Mouse (Mus musculus) cerebellum, adult 8-10 months (tissue): ENCODE data around the gene Lgi4.

Experiments used
- DNase-seq: peaks from one replicate; pipeline ENCODE4 v3.0.0; 2022

Lgi4 gene

DNA sequence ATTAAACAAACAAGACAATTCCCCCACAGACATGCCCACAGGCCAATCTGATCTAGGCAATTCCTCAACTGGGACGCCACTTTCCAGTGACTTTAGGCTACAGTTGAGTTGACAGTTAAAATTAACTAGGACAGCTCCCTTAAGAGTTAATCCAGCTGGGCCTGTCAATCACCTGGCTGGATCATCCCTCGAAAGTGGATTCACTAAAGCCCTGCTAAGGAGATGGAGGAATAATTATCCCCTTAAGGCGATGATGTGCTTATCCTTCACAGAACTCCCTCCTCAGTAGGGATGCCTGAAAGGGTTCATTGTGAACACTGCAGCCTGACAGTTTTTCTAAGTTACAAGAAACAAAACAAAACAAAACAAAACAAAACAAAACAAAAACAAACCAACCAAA, 21.5 kb downstream of the Lgi4 start:
- DNase-seq, result no peak

DNA sequence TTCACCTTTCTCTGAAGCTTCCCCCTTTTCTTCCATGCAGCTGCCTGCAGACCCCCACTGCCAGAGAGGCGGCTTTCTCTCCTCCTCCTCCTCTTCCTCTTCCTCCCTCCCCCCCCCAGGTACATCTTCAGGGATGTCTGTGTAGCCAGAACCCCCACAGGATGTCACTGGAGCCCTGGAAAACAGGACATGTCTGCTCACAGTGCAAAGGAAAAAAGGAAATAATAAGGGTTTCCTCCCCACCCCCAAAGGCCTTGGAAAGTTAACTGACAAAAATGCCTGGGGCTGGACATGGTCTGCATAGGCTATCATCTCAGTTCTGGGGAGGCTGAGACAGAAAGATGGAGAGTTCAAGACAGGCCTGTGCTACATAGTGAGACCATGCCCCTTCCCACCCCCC, 22.0 kb downstream of the Lgi4 start:
- no peak for DNase-seq

DNA sequence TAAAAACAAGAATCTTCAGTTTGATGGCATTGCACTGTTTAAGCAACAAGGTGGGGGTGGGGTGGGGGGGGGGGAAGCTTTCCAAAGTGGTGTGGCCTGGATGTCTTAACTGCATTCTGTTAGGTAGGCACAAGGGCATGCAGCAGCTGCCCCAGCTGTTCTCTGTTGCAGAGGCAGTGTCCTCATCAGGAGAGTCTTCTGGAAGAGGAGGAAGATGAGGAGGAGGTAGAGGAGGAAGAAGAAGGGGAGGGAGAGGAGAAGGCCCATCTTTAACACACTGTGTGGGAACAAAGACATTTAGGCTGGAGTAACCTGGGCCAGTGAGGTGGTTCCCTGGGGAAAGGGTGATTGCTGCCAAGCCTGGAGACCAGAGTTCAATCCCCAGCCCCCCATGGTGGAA, 23.0 kb downstream of the Lgi4 start:
- DNase-seq, result no peak

DNA sequence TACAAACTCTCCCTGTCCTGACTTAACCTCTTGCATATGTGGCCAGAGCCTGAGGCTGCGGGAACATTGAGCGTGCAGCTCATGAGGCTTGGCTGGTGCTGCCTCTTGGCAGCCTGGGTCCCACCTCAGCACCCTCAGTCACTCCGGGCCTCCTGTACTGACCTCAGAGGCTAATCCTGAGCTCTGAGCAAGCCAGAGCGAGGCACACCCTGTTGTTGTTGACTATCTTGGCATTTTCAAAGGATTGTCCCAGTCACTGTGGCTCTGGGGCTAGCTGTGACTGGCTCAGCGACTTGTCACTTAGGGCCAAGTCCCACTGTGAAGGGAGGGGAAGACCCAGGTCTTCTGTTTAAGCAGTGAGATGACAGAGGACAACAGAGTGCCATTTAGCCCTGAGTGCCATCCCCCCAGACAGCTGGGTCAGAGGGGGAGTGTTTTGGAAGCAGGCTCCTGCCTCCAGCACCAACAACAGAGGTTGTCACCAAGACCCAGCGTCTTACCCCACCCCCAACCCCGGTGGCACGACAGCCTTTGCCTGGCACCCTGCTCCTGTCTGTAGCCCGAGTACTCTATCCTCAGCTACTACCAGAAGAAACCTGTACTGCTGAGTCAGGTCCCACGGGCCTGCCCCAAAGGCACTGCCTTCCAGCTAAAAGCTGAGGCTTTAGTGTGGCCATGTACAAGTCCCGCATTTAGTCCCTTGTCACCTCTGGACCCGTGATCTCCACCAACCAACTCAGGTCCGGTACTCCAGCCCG, 23.9 kb downstream of the Lgi4 start:
- DNase-seq, result peak; percentile 47

DNA sequence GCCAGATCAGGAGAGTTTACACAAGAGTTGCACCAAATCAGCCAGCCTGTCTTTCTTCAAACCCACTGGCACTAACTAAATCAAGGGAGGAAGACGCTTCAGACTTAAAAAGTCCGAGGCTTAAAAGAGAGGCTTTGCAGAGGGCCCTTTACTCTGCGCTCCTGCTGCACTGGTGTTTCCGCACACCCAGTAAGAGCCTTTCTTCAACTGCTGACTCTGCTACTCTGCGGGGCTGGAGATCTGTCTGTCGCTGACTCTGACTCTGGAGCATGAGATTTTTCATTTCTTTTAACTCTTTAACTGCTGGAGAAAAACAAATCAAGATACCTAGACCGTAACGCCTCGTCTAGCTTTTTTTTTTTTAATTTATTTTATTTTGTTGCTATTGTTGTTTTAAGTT, 25.0 kb downstream of the Lgi4 start:
- no peak for DNase-seq

DNA sequence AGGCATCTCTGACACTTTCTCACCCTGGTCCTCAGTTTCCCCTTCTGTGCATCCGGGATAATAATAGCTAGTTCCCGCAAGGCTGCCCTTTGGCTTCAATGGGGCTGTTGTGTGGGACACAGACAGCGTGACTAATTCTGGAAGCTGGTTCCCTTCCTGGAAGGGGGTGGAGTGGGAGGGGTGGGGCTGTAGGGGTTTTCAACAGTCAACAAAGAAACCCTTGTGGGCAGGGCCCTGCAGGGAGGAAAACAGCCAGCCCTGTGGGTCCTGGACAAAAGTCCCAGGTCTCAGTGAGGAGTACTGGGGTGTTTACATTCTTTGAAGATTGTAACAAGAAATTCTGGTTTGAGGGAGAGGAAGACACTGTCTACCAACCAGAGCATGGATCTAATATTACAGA, 26.0 kb downstream of the Lgi4 start:
- no peak for DNase-seq

DNA sequence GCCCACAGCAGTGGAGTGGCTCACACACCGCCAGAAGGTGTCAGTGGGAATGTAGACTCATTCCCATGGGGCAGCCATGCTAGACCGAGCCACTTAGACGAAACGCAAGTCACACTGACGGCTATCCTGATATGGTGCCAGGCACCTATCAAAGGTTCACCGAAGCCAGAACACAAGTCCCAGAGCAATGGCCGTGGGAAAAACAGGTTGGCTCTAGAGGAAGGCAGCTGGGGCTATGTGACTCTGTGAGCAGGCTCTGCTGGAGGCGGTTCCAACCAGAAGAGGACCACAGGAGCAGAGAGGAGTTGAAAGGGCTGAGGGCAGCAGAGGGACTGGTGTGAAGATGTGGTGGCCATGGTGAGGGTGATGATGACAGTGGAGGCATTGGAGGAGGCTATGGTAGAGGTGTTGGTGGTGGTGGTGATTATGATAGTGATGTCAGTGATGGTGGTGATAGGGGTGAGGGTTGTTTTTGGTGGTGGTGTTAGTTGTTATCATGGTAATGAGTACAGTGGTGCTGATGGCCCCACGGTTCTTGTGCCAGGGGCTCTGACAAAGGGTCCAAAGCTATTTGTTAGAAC, 27.1 kb downstream of the Lgi4 start:
- no peak for DNase-seq

DNA sequence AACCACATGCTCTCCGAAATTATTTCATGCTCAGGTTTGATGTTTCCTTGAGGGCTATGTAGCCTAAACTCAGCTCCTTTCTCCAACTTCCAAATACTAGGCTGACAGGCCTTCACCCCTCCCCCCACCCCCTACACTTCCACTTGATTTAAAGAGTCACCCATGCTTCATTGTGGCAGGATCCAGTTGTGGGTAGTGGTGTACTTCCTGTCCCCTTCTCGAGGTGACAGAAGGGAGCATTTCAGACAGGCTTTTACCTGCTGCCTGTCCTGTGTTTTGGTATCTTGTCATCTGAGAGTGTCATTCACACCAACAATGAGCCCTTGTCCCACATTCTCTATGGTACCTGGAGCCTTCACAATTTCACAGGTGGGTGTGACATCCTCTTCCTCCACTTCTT, 28.1 kb downstream of the Lgi4 start:
- DNase-seq, result no peak

DNA sequence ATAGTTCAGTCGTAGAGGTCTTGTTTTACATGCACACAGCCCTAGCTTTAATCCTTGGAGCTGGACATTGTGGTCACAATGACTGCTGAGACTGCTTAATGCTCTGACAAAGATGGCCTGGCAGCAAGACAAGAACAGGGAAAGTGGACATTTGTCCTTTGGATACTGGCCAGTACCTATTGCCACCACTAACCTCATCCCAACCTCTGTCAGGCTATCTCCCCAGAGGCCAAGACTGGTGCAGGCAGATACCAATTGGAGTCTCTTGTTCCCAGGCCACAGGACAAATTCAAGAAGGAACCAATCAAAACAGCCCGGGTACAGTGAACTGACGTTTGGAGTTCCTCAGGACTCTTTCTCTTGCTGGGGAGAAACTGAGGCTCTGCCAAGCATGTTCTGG, 29.1 kb downstream of the Lgi4 start:
- no peak for DNase-seq

DNA sequence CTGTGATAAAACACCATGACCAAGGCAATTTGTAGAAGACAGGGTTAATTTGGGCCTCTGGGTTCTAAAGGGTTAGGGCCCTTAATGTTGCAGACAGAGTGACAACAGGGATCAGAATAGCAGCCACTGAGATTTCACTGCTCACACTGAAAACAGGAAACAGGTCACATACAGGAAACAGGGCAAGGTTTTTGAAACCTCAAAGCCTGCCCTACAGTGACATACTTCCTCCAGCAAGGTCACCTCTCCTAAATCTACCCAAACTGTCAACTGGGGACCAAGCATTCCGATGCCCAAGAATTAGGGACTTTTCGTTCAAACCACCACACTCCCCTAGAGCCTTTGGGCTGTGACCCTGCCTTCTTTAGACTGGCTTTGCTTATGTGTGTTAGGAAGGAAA, 30.6 kb downstream of the Lgi4 start:
- no peak for DNase-seq

DNA sequence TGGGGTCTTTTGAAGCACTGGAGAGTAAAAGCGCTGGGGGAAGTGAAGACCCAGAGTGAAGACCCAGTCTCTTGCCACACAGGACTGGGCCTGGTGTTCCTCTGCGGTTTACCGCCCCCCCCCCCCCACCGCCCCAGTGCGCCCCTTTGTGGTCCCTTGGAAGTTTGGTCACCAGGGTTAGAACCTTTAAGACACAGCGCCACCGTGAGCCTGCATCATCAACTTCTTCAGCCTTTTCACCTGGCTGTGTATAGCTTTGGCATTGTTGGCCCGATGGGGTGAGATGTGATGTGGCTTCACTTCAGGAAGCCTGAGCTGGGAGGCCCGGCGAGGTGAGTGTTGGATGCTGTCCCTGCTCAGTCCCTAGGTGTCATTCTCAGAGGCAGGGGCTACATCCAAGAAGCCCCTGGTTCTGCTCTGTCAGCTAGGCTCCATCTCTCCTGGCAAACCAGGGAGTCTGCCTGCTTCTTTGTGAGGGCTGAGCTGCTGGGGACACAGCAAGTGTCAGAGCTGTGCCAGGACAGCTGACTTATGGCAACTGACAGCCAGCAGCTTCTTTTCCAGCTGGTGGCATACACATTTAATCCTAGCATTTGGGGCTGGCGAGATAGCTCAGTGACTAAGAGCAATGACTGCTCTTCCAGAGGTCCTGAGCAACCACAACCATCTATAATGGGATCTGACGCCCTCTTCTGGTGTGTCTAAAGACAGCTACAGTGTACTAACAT, 35.8 kb downstream of the Lgi4 start:
- no peak for DNase-seq

DNA sequence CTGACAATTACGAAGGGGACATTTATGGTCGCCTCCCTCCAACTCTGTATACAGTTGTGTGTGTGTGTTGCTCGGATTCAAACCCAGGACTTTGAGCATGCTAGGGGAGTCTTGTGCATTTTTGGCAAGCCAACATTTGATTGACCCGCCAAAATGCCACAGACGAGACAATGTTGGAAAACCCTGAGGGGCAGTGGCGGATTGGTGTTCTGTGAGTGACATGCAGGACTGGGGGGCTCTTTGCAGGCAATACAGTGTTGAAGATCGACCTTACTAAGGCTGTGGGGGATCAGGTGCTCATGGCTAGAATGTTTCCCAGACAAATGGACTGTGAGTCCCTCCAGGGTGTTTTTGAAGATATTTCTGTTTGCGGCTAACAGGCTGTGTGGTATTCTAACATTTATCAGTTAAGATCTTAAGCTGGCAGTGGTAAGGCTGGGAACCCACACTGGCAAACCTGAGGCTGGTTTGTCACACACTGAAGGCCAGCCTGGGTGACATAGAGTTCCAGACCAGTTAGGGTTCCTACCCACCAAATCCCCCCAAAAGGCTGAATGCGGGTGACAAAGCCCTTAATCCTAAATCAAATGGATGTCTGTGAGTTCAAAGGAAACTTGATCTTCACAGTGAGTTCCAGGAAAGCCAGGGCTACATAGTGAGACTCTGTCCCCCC, 37.9 kb downstream of the Lgi4 start:
- no peak for DNase-seq

DNA sequence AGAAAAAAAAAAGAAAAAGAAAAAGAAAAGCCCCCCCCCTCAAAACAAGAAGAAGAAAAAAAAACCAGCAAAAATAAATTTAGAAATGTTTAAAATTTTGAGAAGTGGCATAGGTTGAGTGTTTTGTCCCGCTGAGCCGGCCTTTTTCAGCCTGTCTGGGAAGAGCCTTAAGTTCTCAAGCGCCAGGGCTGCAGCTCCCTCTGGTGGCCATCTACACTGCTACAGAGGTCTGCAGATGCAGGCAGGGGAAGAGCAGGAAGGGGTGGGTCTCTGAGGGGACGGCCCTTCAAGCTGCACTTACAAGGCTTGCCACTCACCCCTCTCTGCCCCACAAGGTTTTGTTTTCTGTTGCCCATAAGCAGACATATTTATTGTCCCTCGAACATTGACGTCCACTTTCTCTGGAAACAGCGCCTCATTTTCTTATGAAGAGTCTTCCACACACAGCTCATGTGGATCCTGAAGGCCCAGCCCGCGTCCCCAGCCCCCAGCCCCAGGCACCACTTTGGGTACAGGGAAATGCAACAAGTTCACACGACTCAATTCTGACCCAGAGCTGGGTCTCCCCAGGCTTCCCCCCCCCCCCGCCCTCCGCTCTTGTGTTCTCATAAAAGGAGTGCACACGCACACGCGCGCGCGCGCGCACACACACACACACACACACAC, 38.6 kb downstream of the Lgi4 start:
- peak; percentile 87 for DNase-seq

DNA sequence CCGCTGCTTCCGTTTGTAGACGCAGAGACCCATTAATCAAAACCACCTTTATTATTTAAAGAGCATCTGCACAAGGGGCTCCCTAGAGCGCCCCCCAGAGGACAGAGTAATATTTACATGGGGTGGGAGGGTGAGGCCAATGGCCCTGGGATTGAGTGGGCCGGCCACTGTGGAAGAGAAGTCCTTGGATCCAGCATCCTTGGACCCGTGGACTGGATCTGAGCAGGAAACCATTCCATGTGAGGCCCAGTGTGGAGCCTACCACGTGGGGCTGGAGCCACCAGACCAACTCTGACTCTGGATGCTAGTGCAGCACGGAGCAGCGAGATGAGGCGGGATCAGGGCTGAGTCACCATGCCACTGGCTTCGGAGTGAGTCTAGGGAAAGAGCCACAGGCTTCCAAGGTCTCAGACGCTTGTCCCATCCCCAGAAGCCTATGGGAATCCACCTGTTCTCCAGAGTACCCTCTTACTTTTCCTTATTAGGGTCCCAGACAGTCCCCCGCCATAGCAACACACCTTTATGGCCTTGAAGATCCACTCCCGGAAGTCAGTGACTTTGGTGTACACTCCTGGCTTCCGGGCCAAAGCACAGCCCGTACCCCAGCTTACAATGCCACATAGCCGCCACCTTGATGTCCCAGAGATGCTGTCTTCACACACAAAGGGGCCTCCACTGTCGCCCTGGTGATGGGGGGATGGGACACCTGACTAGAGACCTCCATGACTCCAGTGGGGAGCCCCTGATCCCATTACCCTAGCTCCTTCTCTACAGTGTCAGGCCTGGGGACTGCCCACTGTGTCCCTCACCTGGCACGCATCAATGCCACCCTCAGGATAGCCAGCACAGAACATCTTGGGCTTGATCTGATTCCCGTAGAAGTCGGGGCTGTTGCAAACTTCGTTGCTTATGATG, 39.8 kb downstream of the Lgi4 start:
- no peak for DNase-seq

DNA sequence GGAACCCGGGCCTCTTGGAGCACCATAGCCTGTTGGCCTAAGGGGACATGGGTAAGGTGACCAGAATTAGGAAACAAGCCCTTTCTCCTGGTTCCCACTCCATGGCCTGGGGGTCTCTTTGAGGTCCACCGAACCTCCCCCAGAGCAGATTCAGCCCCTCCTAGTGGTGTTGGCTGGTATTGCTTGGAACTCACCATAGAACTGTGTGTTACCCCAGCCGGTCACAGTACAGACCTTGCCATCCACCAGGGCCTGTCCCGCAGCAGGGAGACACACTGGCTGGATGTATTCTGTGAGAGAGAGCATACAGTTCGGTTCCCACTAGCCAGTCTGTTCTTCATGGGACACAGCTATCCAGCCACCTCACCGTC, 40.5 kb downstream of the Lgi4 start:
- DNase-seq, result no peak

DNA sequence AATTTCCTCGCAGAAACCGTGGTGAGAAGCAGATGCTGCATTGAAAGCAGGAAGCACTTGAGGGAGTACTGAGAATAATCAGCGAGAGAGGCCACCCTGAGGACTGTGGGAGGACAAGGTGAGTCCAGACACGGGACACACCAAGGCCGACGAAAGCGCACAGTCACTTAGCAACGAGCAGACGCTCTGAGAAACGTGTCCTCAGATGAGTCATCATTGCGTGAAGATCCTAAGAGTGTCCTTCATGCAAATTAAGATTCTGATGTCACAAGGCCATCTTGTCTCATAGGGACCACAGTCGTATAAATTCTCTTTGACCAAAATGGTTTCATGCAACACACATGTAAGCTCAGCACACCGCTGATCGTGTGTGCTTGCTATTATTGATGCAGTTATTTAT, 41.6 kb downstream of the Lgi4 start:
- no peak for DNase-seq

DNA sequence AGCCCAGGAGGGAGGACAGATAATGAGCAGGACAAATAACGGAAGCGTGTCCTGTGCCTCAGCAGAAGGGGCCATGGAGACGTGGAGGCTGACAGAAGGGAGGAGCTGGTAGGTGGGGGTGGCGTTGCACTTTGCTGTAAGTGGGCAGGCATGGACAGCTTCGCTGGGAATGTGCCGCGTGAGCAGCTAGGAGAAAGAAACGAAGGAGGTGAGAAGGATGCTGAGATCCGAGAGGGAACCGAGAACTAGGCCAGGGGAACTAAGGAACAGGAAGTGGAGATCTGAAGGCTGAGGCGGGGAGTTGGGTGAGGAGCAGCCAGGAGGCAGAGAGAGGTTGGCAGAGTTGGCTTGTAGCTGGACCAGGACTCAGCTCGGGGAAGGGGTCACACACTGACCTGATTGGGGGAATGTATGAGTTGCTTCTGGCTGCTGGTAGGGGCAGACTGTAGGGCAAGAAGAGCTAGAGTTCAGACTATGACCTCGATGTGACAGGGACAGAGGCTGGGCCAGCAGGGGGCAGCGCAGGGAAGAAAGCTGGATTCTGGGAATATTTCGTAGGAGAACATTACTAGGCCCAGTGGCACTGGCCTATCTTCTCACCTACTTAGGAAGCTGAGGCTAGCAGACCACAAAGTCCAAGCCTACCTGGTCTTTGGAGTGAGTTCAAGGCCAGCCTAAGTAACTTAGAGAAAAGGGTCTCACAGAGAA, 46.1 kb downstream of the Lgi4 start:
- DNase-seq, result peak; percentile 65

DNA sequence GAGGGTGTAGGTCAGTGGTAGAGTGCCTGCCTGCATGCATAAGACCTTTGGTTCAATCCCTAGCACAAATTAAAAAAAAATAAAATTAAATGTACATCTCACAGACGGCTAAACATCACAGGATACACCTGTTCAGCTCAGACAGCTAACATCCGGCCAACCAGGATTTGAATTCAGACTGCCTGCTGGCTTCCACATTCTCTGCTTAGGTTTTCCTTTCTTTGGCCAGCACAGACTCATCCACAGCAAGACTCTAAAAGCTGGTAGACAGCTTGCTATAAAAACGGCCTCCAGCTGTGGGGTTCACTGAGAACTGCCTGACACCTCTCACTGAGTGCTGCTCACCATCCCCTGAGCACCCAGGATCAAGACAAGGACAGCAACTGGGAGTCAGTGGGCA, 47.0 kb downstream of the Lgi4 start:
- DNase-seq, result no peak

DNA sequence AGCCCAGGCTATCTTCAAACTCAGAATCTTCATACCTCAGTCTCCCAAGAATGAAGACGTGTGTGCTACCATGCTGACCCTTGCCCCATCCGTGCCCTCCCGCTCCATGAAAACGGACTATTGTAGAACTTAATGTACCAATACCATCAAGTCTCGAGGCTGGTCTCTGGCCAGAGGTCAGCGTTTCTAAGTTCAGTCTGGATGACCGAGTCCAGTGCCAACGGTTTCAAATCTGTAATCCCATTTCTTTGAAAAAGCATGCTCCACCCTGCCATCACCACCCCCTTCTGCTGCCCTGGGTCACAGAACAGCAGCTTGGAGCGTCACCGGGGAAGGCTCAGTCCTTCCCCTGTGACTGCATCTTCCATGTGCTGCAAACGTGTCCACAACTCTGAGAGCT, 48.6 kb downstream of the Lgi4 start:
- no peak for DNase-seq

DNA sequence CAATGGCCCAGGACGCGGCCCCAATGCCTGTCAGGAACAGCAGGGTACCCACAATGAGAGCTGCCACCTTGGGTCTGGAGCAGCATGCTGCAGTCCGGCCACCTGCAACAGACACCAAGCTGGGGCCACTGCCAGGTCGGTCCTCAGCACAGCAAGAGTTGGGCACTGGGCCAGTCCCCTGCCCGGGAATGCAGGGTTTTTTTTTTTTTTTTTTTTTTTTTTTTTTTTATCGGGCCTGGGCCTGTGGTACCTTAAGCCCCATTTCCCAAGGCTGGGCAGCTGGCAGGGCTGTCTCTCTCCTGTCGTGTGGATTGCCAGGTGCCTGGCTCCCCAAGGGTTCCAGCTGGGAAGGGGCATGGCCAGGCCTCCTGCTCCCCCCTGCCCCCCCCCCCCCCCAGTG, 49.9 kb downstream of the Lgi4 start:
- DNase-seq, result peak; percentile 68

DNA sequence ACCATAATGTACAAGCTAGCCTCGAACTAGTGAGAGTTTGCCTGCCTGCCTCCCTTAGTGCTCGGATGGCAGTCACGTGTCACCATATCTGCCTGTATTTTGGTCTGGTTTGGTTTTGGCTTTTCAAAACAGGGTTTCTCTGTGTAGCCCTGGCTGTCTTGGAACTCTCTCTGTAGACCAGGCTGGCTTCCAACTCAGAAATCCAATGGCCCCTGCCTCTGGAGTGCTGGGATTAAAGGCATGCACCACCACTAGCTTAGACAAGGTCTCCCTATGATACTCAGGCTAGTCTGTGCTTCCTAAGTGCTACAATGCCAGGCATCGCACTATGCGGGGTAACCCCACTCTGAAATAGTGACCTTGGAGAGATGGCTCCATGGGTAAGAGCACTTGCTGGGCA, 50.7 kb downstream of the Lgi4 start:
- DNase-seq, result peak; percentile 16
